Mouse (Mus musculus) C2C12 (cell line): ENCODE measurements at regions not wholly inside any gene's neighbourhood (a gene's known extent, or its start where the extent isn't known, plus 50 kb on each side); places are given as distances from the start of the nearest gene placed in this dataset.

Experiments used
- CTCF ChIP-seq: IDR thresholded peaks from one replicate; pipeline ENCODE4 v1.5.1; 2011; ENCODE audit not compliant: control insufficient read depth, insufficient read depth, insufficient read length
- MAX ChIP-seq: IDR thresholded peaks from one replicate; pipeline ENCODE4 v1.6.1; 2011; ENCODE audit warnings: mild to moderate bottlenecking, control low read depth
- MYOD1 ChIP-seq: IDR thresholded peaks from one replicate; pipeline ENCODE4 v1.6.1; 2011; ENCODE audit warnings: low read depth; ENCODE audit not compliant: control insufficient read depth, insufficient read length
- MYOG ChIP-seq: IDR thresholded peaks from one replicate; pipeline ENCODE4 v1.6.1; 2011; ENCODE audit not compliant: control insufficient read depth, insufficient read length; ENCODE audit errors: extremely low read depth
- USF1 ChIP-seq: IDR thresholded peaks from one replicate; pipeline ENCODE4 v1.6.1; 2011; ENCODE audit warnings: low read depth, mild to moderate bottlenecking, control low read depth, moderate library complexity

DNA sequence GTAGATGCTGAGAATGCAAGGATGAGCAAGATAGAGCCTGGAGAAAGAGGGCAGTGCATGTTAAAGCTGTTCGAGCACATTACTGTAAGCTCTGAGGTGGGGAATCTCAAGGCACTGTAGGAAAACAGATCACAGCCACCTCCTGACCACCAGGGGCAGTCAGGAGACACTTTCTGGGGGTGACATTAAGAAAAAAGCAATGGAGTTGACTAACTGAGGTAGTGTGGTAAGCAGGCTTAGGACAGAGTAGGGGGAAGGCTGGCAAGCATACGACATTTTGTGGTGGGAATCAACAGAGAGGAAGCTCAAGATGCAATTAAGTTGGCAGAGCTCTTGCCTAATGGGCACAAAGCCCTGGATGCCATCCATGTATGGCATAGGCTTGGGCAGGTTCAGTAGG, 172.9 kb upstream of the Ercc4 start:
- TF ChIP-seq CTCF (no peak), MAX (no peak), USF1 (no peak), MYOD1 (no peak), MYOG (no peak)
